Mouse (Mus musculus) G1E-ER4 (cell line): ENCODE measurements at regions not wholly inside any gene's neighbourhood (a gene's known extent, or its start where the extent isn't known, plus 50 kb on each side); places are given as distances from the start of the nearest gene placed in this dataset.

ENCODE experiments used
- GATA1 ChIP-seq: IDR thresholded peaks from one replicate; pipeline ENCODE4 v1.8.0; 2012; ENCODE audit warnings: low read length, inconsistent platforms

- TF ChIP-seq GATA1 = no peak
These were observed 57.8 kb downstream of the Ier5 start for GRCm38 (mm10) chr1:155041592-155041991.

DNA sequence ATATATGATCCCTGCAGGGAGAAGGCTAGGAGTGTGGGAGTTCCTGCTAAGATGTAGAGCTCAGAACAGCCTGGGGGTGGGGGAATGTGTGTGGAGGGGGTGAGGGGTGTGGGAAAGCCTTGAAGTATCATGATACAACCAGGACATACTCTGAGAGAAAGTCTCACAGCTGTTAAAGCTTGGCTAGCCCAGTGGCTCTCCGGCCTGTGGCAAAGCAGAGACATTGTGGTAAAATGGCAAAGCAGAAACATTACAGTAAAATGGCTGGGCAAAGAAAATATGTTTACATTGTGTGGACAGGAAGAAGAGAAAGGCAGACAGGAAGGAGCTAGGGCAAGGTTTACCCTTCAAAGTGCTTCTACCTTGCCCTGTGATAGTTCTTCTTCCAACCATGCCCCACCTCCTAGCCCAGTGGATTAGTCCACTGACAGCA is 58.5 kb downstream of the Ier5 start:
- TF ChIP-seq GATA1 = no peak

GRCm38 (mm10) chr1:155040086-155040726 is 59.2 kb downstream of the Ier5 start:
- no peak for TF ChIP-seq GATA1

DNA sequence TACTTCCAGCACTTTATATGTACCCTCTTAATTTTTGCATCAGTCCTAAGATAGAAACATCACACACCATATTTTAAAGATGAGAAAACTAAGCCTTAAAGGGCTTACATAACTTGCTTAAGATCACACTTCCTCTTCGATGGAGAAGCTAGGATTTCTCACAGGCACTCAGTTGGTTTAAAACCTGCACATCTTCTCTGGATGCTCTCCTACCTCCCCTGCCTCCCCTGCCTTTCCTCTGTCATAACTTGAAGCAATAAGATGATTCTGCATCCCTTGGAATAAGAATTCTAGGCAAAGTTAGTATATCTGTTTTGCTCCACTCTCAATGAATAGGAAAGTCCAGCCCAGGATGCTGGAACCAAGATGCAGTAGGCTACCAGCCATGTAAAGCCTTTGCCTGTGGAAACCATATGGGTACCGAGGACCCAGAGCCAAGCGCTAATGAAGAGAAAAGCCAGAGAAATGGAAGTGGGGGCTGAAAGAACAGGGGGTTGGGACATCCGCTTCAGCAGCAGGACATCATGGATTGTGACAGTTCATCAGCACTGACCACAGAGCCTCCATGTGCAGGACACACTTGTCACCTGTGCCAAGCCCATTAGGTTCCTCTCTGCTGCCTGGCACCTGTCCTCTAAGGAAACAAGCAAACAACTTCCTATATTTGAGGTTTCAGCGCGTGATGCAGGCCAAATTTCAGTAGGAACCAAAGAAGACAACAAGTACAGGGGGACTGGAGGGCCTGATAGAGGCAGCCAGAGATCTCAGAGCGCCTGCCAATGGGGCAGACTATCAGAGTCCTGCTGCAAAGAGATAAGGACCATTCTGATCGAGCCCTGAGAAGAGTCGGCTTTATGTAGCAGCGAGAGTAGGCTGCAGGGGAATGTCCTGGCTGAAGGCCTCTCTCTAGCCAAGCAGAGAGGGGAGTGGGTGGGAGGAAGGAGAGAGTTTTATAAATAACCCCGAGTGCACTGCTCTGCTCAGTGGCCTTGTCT is 60.5 kb downstream of the Ier5 start:
- peak; percentile 95 for TF ChIP-seq GATA1

DNA sequence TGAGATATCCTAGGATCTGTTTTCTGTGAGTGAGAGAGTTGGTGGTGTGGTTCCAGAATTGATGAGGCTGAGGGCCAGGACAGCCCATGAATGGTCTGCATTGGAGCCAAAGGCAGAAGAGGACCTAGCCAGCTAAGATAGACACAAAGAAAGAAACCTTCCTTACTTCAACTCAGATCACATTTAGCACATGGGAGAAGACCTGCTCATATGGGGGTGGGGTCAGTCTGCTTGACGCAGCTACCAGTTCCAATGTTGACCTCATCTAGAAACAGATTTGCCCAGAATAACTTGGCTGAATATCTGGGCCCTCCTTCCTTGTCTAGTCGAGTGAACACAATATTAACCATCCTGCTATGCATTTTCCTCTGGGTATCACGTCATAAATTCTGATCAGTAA is 62.0 kb downstream of the Ier5 start:
- TF ChIP-seq GATA1 = no peak

- TF ChIP-seq GATA1 = no peak
These were observed 68.5 kb downstream of the Ier5 start for GRCm38 (mm10) chr1:155030908-155031307.

DNA sequence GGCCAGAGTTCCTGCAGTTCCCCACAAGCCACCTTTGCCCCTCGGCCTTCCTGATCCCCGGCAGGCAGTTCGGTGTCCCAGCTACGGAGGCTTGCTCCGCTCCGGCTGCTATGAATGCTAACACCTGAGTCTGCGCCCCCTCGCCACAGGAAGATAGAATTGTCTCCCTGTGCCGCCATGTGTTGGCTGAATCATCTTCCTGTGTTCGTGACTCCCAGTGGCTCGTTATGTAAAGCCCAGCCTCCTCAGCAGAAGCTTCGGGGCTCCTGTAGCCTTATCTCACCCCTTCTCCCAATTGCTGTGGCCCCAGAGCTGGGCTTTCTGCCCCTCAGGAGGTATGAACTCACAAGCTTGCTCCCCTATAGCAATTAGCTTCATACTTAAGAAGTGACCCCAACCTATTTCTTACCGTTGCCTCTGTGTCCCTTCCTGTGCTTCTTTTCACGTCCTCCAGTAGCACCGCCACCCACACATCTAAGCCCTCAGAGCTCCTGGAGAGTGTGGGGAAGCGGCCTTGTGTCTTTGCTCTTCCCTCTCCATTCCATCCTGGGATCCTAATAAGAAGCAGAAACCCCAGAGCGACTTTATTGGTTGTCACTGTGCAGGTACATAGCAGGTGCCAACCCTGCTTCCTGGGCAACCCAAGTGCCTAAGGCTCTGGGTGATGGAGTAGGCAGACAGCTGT is 70.1 kb downstream of the Ier5 start:
- TF ChIP-seq GATA1 = no peak

DNA sequence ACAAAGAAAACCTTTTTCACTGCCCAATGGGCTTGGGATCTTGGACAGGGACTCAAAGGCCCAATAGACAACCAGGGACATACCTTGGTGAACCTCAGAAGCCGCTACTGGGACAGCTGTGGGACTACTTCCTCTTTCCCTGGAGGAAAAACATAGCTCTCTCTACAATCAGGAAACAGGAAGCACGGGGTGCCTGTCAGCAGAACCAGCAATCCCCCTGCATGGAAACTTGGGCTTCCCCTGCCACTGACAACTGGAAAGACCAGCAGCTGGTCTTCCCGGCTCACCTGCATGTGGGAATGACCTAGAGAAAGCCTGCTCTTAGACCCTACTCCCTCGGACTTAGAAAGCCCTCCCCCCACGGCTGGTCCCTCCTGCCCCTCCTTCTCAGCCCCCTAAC is 70.7 kb downstream of the Ier5 start:
- no peak for TF ChIP-seq GATA1

DNA sequence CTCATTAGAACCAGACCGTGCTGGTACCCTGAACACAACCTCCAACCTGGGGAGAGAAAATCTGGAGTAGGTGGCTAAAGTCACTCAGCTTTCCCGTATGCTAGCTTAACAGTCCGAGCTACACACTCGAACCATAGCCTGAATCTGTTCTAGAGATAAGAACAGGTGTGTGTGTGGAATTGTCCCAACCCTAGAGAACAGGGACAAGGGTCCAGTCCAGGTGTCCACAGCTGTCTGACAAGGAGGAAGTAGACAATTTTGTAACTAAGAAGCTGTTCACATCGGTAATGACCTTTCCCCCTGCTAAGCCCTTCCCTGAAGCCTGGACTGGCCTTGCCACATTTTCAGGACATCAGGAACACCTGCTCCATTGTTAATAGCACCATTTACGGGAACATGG is 71.3 kb downstream of the Ier5 start:
- TF ChIP-seq GATA1 = no peak

- TF ChIP-seq GATA1 = no peak
These were observed 71.9 kb downstream of the Ier5 start for GRCm38 (mm10) chr1:155027583-155027982.

GRCm38 (mm10) chr1:155025862-155026478 is 73.5 kb downstream of the Ier5 start:
- no peak for TF ChIP-seq GATA1

GRCm38 (mm10) chr1:155023324-155023723 is 76.1 kb downstream of the Ier5 start:
- TF ChIP-seq GATA1 = no peak

GRCm38 (mm10) chr1:155015669-155016068 is 83.8 kb downstream of the Ier5 start:
- TF ChIP-seq GATA1 = no peak

- no peak for TF ChIP-seq GATA1
These were observed 84.5 kb downstream of the Ier5 start for GRCm38 (mm10) chr1:155014944-155015343.

- TF ChIP-seq GATA1 = no peak
These were observed 85.7 kb downstream of the Ier5 start for GRCm38 (mm10) chr1:155013784-155014183.

DNA sequence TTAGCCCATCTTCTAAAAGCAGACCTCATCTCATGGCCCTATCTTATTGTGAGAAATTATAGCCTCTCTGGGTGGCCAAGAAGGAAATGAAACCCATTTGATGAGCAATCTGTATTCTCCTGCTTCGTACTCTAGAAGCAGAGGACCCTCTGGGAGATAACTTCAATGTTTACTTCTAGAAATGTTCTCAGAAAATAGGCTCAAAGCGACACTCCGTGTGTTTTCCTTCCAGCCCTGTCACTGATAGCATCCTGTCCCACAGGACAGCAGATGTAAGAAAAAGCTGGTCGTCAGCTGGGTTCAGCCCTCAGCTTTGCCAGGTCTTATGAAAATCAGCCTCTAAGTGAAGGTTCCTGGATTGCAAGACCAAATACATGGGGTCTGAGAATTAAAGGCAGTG is 86.1 kb downstream of the Ier5 start:
- TF ChIP-seq GATA1 = no peak
